Mouse (Mus musculus) liver, embryonic 14.5 days (tissue): ENCODE results near the gene Add3. TPM values are rescaled to one million over a fixed set of nuclear protein-coding genes. Genes with fewer than 3 reads are reported as not detected.

Experiments used
- ATAC-seq: fragments of 200-750 bp; cut with Nextera tagmentation; 2 replicates; pipeline ENCODE4 v1.8.0; 2017; ENCODE audit warnings: moderate number of reproducible peaks, mild to moderate bottlenecking, moderate library complexity; ENCODE audit not compliant: insufficient read depth
- DNase-seq, 3 experiments: peaks; one replicate each; pipeline ENCODE4 v3.0.0-alpha.2; 2012 to 2013; ENCODE audit warnings: low read depth in 3 of 3, low spot score in 3 of 3
- H3K27ac ChIP-seq: fragments of 300-500 bp; sonication (generic); 2 replicates; pipeline ENCODE4 v1.5.1; 2014; ENCODE audit warnings: moderate library complexity, mild to moderate bottlenecking, control low read depth, inconsistent platforms
- H3K27me3 ChIP-seq: fragments of 300-500 bp; sonication (generic); 2 replicates; pipeline ENCODE4 v1.6.1; 2014; ENCODE audit warnings: mild to moderate bottlenecking, low read length, moderate library complexity; ENCODE audit not compliant: control insufficient read depth, insufficient read depth
- H3K36me3 ChIP-seq: fragments of 300-500 bp; sonication (generic); replicated peaks from 2 replicates; pipeline ENCODE4 v1.6.1; 2014; ENCODE audit warnings: low read depth; ENCODE audit not compliant: control insufficient read depth, insufficient read depth
- H3K4me1 ChIP-seq, 2 experiments: fragments of 200-500 bp in 1 of 2; fragments of 300-500 bp in 1 of 2; sonication (generic) in 1 of 2; replicated peaks; 2 replicates each; pipeline ENCODE4 v1.6.1; 2012 to 2014; ENCODE audit warnings: antibody characterized with exemption in 1 of 2, inconsistent platforms in 1 of 2, low read length in 1 of 2; ENCODE audit not compliant: control insufficient read depth in 2 of 2, insufficient read depth in 2 of 2
- H3K4me2 ChIP-seq: fragments of 300-500 bp; sonication (generic); 2 replicates; pipeline ENCODE4 v1.6.1; 2014; ENCODE audit warnings: low read depth, mild to moderate bottlenecking, control low read depth, moderate library complexity
- H3K4me3 ChIP-seq, 2 experiments: fragments of 200-500 bp in 1 of 2; fragments of 300-500 bp in 1 of 2; sonication (generic) in 1 of 2; 2 replicates each; pipeline ENCODE4 v1.5.1; 2012 to 2014; ENCODE audit warnings: low read depth in 2 of 2, low read length in 2 of 2, mild to moderate bottlenecking in 2 of 2, control low read depth in 1 of 2, inconsistent platforms in 1 of 2, moderate library complexity in 1 of 2; ENCODE audit not compliant: insufficient read depth in 1 of 2
- H3K9ac ChIP-seq: fragments of 300-500 bp; sonication (generic); replicated peaks from 2 replicates; pipeline ENCODE4 v1.6.1; 2014; ENCODE audit warnings: mild to moderate bottlenecking, control low read depth, moderate library complexity
- H3K9me3 ChIP-seq: fragments of 300-500 bp; sonication (generic); 2 replicates; pipeline ENCODE4 v1.6.1; 2016; ENCODE audit warnings: low read length, mixed read lengths; ENCODE audit not compliant: control insufficient read depth
- CTCF ChIP-seq: IDR thresholded peaks from 2 replicates; pipeline ENCODE4 v1.5.1; 2016; ENCODE audit warnings: antibody characterized with exemption, low read depth, control low read depth
- EP300 ChIP-seq: IDR thresholded peaks from 2 replicates; pipeline ENCODE4 v1.6.1; 2016; ENCODE audit warnings: antibody characterized with exemption, low read depth
- WGBS: fragments of 180-500 bp; shearing (Covaris S2); extraction: QIAGEN DNeasy Blood & Tissue Kit; methylation state at CpG from one replicate; pipeline ENCODE4 v1.1.7; 2014; ENCODE audit not compliant: insufficient replicate concordance; 5-methylcytosine and 5-hydroxymethylcytosine counted together
- polyA plus RNA-seq, 2 experiments: library from polyadenylated mRNA; depleted of rRNA in 1 of 2; stranded (reverse) in 1 of 2; unstranded in 1 of 2; fragments of >200 nt; fragmentation: Nextera tagmentation in 1 of 2; extraction: Ambion mirVana in 1 of 2; gene quantifications; 2 replicates each; pipeline versions ENCODE4 v1.2.1 to v1.2.3; 2012 to 2014

Add3 gene
- polyA plus RNA-seq, 2 experiments: 12.7 to 21.7 TPM

GRCm38 (mm10) chr19:53141251-53142072, 1.2 kb downstream of the Add3 start:
- no peak for ATAC-seq
- WGBS: under 1% methylated on average over 23 of the region's 23 CpGs
- peak overlapping the region; percentile 100 for H3K4me2 ChIP-seq

GRCm38 (mm10) chr19:53142190-53143107, 2.2 kb downstream of the Add3 start:
- Histone ChIP-seq H3K27ac (peak overlapping the region; percentile 38; the same call in 1 of the 2 replicates), H3K27me3 (no peaks in the 10 kb centered on the region), H3K9me3 (no peaks in the 10 kb centered on the region), H3K9ac (peak overlapping the region; percentile 84), H3K4me2 (peak overlapping the region; percentile 100), H3K36me3 (no peaks in the 10 kb centered on the region), H3K4me1 (peaks cover 12 to 20% of the 10 kb centered on the region in 2 experiments), H3K4me3 (peak overlapping the region; percentile 80 to 94)
- ATAC-seq (peak; percentile 97), DNase-seq (peak; percentile 95 to 99 (median 97))
- under 1% methylated on average over 84 of the region's 84 CpGs for WGBS
- no peak for TF ChIP-seq EP300
- peak; percentile 85 for TF ChIP-seq CTCF

More at GRCm38 (mm10) chr19:53141251-53142072, 1.2 kb downstream of the Add3 start:
- Histone ChIP-seq H3K9ac (peak overlapping the region; percentile 64), H3K9me3 (no peaks in the 10 kb centered on the region), H3K4me1 (peaks cover 12 to 20% of the 10 kb centered on the region in 2 experiments), H3K36me3 (no peaks in the 10 kb centered on the region), H3K27me3 (no peaks in the 10 kb centered on the region), H3K27ac (peak overlapping the region; percentile 38), H3K4me3 (peak overlapping the region; percentile 67 to 94)
- DNase-seq: peak in 1 of 3 experiments; percentile 37
- TF ChIP-seq CTCF (no peak), EP300 (no peak)

- peak overlapping the region; percentile 100 for H3K4me2 ChIP-seq
- H3K4me3 ChIP-seq: peak overlapping the region; percentile 80 to 94
- H3K4me1 ChIP-seq: peaks cover 12 to 20% of the 10 kb centered on the region in 2 experiments
- DNase-seq: no peak
- no peak for ATAC-seq
- TF ChIP-seq CTCF: no peak
- no peak for TF ChIP-seq EP300
- no peaks in the 10 kb centered on the region for H3K27me3 ChIP-seq
- H3K9me3 ChIP-seq: no peaks in the 10 kb centered on the region
- under 1% methylated on average over 48 of the region's 48 CpGs for WGBS
- H3K27ac ChIP-seq: no peak overlapping the region
- peak overlapping the region; percentile 84 for H3K9ac ChIP-seq
- H3K36me3 ChIP-seq: no peaks in the 10 kb centered on the region
Measured at GRCm38 (mm10) chr19:53143108-53143971, 3.1 kb downstream of the Add3 start.

GRCm38 (mm10) chr19:53145075-53145474, 4.8 kb downstream of the Add3 start:
- no peak for DNase-seq
- Histone ChIP-seq H3K4me1 (peaks cover 12 to 20% of the 10 kb centered on the region in 2 experiments), H3K27me3 (no peaks in the 10 kb centered on the region), H3K4me3 (no peak overlapping the region), H3K9me3 (no peaks in the 10 kb centered on the region), H3K4me2 (no peak overlapping the region), H3K36me3 (no peaks in the 10 kb centered on the region), H3K9ac (no peak overlapping the region), H3K27ac (no peak overlapping the region)
- no peak for ATAC-seq
- WGBS: 38% methylated on average over 2 of the region's 2 CpGs
- TF ChIP-seq EP300 (no peak), CTCF (no peak)
